Mouse (Mus musculus): ENCODE data around the gene Dennd2a. TPM values are rescaled to one million over a fixed set of nuclear protein-coding genes. Genes with fewer than 3 reads are reported as not detected.

The Dennd2a gene
- polyA plus RNA-seq, 1 experiment, result not detected

GRCm38 (mm10) chr6:39492161-39492560 lies 65.5 kb downstream of the Dennd2a start:
- no peak for TF ChIP-seq GATA1 (IDR thresholded peaks at IDR 0.05; ENCODE audit: low read length)

- no peak for TF ChIP-seq GATA1 (IDR thresholded peaks at IDR 0.05; ENCODE audit: low read length)
Measured at GRCm38 (mm10) chr6:39491203-39491602, 66.5 kb downstream of the Dennd2a start.

- TF ChIP-seq GATA1 (IDR thresholded peaks at IDR 0.05; ENCODE audit: low read length), result no peak
Measured at GRCm38 (mm10) chr6:39488292-39488691, 69.4 kb downstream of the Dennd2a start.

GRCm38 (mm10) chr6:39483656-39484055 lies 74.0 kb downstream of the Dennd2a start:
- TF ChIP-seq GATA1 (IDR thresholded peaks at IDR 0.05; ENCODE audit: low read length), result no peak

GRCm38 (mm10) chr6:39478509-39479150 lies 79.0 kb downstream of the Dennd2a start:
- no peak for TF ChIP-seq GATA1 (IDR thresholded peaks at IDR 0.05; ENCODE audit: low read length)

- no peak for TF ChIP-seq GATA1 (IDR thresholded peaks at IDR 0.05; ENCODE audit: low read length)
Measured at GRCm38 (mm10) chr6:39476617-39477016, 81.0 kb downstream of the Dennd2a start.

GRCm38 (mm10) chr6:39474424-39474823 lies 83.2 kb downstream of the Dennd2a start:
- no peak for TF ChIP-seq GATA1 (IDR thresholded peaks at IDR 0.05; ENCODE audit: low read length)

- no peak for TF ChIP-seq GATA1 (IDR thresholded peaks at IDR 0.05; ENCODE audit: low read length)
Measured at GRCm38 (mm10) chr6:39472837-39473236, 84.8 kb downstream of the Dennd2a start.

- TF ChIP-seq GATA1 (IDR thresholded peaks at IDR 0.05; ENCODE audit: low read length), result no peak
Measured at GRCm38 (mm10) chr6:39472271-39472670, 85.4 kb downstream of the Dennd2a start.

GRCm38 (mm10) chr6:39470076-39470475 lies 87.6 kb downstream of the Dennd2a start:
- no peak for TF ChIP-seq GATA1 (IDR thresholded peaks at IDR 0.05; ENCODE audit: low read length)

- TF ChIP-seq GATA1 (IDR thresholded peaks at IDR 0.05; ENCODE audit: low read length), result no peak
Measured at GRCm38 (mm10) chr6:39469427-39469826, 88.2 kb downstream of the Dennd2a start.

- TF ChIP-seq GATA1 (IDR thresholded peaks at IDR 0.05; ENCODE audit: low read length), result no peak
Measured at GRCm38 (mm10) chr6:39462621-39463538, 94.8 kb downstream of the Dennd2a start.

GRCm38 (mm10) chr6:39460040-39460439 lies 97.6 kb downstream of the Dennd2a start:
- no peak for TF ChIP-seq GATA1 (IDR thresholded peaks at IDR 0.05; ENCODE audit: low read length)

- TF ChIP-seq GATA1 (IDR thresholded peaks at IDR 0.05; ENCODE audit: low read length), result no peak
Measured at GRCm38 (mm10) chr6:39455339-39456160, 102.1 kb downstream of the Dennd2a start.

GRCm38 (mm10) chr6:39454616-39455015 lies 103.1 kb downstream of the Dennd2a start:
- TF ChIP-seq GATA1 (IDR thresholded peaks at IDR 0.05; ENCODE audit: low read length), result no peak

GRCm38 (mm10) chr6:39453564-39453963 lies 104.1 kb downstream of the Dennd2a start:
- no peak for TF ChIP-seq GATA1 (IDR thresholded peaks at IDR 0.05; ENCODE audit: low read length)

All from G1E-ER4 (cell line).